Mouse (Mus musculus) urinary bladder, adult 18-20 months (tissue): ENCODE data around the gene Ddo.

ENCODE experiments used
- DNase-seq, 2 experiments: peaks; one replicate each; pipeline ENCODE4 v3.0.0; 2022; ENCODE audit warnings: low spot score in 2 of 2, mixed read lengths in 2 of 2

Gene Ddo

DNA sequence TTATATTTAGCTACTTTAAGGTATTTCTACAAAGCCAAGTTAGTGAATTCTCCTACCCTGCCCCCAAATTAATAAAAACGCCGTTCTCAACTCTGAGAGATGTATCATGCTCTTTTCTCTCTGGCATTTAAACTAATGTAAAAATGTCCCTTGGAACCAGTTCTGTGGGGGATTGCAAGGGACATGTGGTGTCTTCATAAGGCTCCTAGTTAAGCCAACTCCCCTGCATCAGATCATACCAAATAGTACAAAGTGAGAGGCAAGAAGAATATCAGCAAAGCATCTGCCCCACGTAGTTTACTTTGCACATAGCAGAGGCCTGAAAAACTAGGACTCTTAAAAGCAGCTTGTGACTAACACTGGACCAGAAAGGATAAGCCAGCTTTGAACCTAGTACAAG is 86.9 kb downstream of the Ddo start:
- no peak for DNase-seq

DNA sequence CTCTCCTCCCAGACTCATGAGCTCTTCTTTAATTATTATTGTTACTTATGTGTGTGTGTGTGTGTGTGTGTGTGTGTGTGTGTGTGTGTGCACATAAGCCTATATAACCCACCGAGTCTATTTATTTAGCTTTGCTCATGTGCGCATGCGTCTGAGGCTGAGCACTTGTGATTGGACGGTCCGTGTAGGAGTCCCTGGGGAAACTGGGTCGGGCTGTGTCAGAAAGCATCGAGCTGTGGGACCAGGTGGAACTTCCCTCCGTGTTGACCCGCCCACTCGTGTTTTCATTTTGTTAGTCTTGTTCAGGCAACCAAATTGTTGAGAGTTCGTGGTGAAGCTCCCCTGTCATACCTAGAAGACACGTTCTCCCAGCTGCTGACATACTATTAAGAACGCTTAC is 88.6 kb downstream of the Ddo start:
- no peak for DNase-seq

DNA sequence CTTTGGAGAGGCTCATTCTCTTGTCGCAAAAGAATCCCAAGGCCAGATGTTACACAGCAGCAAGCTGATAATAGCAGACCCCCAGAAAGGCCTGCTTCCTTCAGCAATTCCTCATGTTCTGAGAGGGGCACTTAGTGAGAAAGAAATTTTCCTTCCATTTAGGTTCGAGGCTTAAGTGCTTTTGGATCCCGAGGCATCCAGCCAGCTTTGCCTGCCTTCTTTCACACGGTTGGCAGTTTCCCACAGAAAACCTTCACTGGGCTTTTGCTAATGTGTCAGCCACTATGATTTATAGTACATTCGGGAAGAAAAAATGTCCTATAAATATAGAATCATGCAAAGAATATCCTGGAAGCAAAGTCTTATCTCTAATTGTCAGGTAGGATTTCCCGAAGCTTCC is 89.3 kb downstream of the Ddo start:
- no peak for DNase-seq

DNA sequence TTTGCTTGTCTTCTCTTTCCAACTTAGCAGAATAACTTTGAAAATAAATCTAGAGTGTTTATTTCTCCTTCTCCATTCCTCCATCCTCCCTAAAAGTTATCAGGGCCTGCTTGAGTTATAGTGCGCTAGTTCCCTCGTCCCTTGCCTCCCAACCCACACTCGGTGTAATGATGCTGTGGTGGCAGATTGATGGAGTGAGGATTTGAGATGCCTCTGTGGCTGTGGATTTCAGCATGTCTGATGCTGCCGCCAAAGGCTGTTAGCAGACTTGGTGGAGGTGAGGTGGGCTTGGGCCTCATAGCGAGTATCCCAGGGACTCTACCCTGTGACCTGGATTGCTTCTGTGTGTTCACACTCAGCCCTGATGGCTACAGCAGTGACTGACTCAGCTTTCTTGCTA is 91.1 kb downstream of the Ddo start:
- no peak for DNase-seq

DNA sequence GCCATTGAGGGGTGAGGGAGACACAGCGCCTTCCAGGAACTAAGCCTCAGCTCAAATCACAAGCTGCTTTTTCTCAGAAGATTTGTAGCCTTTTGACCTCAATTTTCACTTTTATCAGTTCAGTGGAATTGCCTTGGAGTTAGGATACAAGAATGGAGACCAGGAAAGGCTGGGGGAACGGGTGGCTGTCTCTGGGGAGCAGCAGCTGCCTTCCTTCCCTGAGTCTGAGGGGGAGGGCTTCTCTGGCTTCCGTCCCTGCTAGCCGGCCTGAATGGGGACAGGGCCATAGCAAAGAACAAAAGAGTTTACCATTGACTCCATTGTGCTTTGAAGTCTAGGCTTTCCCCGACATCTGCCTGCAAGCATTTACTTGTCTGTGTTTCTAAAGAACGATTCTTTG is 94.5 kb downstream of the Ddo start:
- no peak for DNase-seq

DNA sequence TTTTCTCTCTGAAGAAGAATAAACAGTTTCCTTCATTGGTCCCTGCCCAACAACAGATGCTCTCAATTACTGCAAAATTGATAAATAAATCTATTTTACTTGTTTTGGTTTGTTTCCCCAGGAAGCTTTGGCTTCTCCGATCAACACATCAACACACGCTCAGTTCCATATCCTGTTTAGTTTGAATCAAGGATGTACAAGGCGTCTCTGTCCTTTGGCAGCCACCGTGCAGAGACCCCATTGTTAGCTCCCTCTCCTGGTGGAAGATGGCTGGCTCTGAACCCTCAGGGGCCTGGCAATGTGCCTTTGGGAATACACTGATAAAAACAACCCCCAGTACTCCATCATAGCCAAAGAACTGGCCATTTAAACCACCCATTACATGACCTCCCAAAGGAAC is 95.3 kb downstream of the Ddo start:
- no peak for DNase-seq

DNA sequence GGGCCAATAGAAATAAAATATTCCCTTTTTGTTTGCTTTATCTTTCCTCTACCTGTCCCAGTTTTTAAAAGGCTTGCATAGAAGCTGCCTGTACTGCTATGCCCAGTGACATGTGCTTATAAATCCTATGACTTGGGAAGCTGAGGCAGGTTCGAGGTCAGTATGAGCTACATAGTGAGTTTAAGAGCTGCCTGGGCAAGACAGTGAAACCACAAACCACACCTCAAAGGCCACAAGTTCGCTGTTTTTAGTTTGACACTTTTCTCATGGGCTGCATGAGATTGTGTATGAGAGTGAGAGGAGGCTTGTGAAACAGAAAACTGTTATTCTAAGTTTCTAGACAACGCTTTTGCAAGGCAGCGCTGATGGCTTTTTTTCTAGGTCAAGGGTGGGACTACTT is 95.7 kb downstream of the Ddo start:
- no peak for DNase-seq

DNA sequence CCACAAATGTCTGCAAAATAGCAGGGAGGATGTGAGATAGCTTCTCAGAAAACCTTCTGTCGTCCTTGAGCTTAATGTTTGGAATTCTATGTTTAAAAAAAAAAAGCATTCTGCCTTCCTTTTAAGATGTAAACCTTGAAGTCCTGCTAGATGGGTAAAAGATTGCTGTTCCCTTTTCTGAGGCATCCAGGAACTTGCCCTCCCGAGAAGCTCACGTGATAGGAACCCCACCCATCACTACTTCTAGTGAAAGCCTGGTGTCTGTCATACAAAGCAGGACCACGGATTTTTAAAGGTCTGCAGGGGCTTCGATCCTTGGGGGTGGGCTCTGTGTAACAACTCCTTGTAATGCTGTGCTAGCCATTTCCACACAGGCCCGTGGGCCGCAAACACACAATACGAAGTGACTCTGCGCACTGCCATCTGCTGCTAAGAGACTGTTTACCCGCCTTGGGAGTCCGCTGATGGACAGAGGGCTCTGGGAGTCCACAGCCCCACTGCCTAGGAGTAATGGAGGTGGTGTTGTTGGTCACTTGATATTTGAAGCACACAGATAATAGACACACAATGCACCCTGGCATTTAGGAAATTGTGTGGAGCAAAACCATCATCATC is 96.6 kb downstream of the Ddo start:
- no peak for DNase-seq

DNA sequence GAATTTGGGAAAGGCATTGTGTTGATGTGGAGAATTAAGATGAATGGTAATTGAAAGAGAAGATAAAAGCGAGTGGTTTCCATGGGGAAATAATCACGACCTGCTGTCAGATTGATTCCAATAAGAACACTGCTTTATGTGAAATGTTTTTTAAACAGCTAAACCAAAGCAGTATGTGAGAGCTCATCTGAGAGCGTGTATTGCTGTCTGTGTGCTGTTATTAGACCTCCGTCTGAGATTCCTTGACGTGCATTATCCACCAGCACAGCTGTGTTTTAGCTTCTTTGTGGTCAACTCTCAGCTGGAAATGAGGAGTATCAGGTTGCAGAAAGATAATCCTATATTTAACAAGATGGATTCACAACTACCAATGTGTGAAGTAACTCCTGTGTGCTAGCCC is 97.2 kb downstream of the Ddo start:
- DNase-seq: no peak

DNA sequence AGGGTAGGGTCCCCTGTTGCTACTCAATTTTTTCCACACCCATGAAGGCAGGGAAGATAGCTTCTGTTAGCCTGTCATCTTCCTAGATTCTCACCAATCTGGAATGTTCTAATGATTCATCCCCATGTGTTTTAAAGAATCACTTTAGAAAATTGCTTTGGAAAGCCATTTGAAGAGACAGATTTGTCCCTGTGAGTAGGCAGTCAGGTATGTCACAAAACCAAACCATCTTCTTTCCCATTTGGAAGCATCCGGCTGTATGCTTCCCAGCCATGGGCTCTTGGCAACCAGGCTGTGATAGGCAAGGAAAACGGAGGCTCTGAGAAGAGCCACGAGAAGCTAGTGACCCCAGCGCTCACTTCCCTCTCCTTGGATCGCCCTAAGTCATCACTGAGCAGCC is 100.4 kb downstream of the Ddo start:
- DNase-seq: no peak
